Mouse (Mus musculus) right cerebral cortex, adult 18-20 months (tissue): ENCODE results near the gene Rgs6.

Experiments used
- DNase-seq: peaks from one replicate; pipeline ENCODE4 v3.0.0; 2022; ENCODE audit warnings: mixed read lengths

Gene Rgs6

DNA sequence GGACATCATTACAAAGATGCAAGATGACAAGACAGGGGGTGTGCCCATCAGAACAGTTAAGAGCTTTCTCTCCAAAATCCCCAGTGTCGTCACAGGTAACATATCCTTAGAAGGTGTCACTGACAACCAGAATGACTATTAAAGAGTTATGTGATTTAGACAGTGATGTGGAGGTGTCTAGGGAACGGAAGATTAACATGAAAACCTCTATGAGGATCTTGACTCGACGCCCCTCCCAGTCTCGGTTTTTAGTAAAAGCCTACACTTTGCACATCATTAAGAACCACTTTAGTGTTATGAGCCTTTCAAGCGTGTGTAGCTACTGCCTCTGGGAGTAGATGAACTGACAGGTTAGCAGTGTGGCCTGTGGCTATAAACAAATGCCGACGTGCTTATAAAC is 397.2 kb downstream of the Rgs6 start:
- no peak for DNase-seq

- no peak for DNase-seq
These were observed 399.6 kb downstream of the Rgs6 start for GRCm38 (mm10) chr12:82987661-82988060.

DNA sequence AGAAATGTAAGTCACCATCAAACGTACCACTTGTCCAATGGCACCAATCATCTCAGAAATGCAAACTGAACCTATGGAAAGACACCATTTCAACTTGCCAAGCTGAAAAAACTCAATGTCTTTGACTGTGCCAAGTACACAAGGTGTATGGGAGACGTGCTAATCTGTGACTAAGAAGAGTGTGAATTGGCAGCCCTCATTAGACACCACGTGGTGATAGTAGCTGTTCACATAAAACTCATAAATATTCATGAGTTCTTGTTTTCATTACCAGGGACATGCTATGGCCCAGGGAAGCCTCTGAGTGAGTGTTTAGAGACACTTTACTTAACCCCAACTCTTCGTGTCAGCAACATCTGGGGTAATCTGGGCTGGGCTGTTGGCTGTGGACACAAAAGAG is 405.8 kb downstream of the Rgs6 start:
- DNase-seq: peak; percentile 30

- peak; percentile 43 for DNase-seq
These were observed 408.7 kb downstream of the Rgs6 start for GRCm38 (mm10) chr12:82996775-82997174.

- peak; percentile 21 for DNase-seq
These were observed 410.7 kb downstream of the Rgs6 start for GRCm38 (mm10) chr12:82998682-82999332.

DNA sequence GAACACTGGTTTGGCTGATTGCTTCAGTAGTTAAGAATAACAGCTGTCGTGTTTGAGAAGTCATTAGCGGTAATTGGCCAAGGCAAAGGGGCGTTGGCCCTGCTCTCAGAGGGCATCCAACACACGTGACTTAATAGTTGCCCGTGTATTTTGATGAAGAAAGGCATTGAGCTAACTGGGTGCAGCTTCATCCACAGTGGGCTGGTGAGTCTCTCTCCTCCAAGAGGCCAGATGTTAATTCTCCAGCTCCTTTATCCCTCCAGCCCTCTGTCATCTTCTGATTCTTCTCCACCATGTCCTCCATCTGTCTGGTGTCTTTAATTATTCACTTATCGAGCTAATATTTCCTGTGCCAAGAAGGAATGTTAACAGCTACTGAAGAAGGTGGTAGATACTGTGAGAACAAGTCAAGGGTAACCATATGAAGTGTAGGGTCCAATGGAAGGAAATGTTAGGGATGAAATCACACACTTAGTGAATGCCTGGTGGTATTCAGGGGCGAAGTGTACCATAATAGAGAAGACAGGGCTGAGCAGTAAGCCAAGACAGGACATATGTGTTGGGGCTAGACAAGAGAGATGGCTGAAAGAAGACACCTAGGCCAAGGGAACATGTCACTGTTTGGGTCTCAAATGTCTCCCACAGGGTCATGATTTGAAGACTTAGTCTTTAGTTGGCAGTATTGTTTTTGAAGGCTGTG is 411.4 kb downstream of the Rgs6 start:
- no peak for DNase-seq

- no peak for DNase-seq
These were observed 412.0 kb downstream of the Rgs6 start for GRCm38 (mm10) chr12:83000033-83000570.

DNA sequence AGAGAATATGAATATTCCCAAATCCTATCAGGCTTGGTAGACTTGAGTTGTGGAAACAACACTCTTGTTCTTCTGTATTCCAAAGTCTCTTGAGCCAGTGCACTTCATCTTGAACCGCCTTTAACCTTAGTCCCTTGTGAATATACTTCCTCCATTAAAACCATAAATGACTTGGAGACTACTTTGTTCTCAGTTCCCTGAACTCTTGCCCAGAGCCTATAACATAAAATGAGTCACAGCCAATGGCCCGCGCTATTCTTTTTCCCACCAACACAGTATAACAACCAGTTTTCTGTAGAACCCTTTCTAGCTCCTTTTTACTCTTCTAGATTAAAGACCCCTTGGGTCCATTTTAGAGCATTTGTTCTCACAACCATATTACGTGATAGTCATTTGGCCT is 412.9 kb downstream of the Rgs6 start:
- no peak for DNase-seq

- DNase-seq: peak; percentile 34
These were observed 416.1 kb downstream of the Rgs6 start for GRCm38 (mm10) chr12:83004014-83004682.

DNA sequence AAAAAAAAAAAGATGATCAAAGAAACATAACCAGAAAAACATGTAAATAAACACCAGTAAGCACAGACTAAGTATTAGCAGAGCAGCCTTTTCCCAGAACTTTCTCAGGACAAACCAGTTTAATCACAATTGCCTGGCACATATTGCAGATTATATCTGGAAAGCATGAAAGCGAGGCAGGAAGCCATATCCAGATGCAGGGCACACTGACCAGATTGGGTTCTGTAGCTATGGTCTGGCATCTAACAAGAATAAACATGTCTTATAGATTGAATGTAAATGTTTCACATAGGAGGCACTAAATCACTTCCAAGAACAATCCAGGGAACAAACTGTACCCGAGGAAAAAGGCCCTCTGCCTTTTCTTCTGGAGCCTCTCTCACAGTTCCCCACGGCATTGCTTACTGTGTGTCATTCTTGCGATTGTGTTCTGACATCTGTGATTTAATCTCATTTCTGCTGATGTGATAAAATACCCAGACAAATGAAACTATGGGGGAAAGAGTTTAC is 423.0 kb downstream of the Rgs6 start:
- DNase-seq: no peak

- DNase-seq: no peak
These were observed 426.0 kb downstream of the Rgs6 start for GRCm38 (mm10) chr12:83013918-83014691.

- DNase-seq: no peak
These were observed 426.8 kb downstream of the Rgs6 start for GRCm38 (mm10) chr12:83014848-83015247.

DNA sequence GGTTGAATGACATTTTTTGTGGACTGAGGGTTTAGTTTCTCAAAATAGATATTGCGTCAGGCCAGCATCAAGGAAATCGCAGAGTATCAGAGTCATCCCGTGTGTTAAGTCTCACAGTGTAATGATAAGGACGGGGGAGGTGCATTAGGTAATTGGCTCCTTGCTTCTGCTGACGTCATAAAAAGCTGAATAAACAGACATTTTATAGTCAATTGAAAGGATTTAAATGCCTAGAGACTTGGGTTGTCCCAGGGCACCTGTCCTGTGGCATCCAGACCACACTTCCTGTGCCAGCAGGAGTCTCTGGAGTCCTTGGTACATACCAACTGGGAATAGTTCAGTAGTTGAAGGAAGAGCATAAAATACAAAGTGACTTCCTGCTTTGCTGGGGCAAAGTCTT is 427.3 kb downstream of the Rgs6 start:
- DNase-seq: no peak

GRCm38 (mm10) chr12:83016486-83016885 is 428.4 kb downstream of the Rgs6 start:
- DNase-seq: no peak

GRCm38 (mm10) chr12:83018005-83018404 is 429.9 kb downstream of the Rgs6 start:
- DNase-seq: peak; percentile 83

DNA sequence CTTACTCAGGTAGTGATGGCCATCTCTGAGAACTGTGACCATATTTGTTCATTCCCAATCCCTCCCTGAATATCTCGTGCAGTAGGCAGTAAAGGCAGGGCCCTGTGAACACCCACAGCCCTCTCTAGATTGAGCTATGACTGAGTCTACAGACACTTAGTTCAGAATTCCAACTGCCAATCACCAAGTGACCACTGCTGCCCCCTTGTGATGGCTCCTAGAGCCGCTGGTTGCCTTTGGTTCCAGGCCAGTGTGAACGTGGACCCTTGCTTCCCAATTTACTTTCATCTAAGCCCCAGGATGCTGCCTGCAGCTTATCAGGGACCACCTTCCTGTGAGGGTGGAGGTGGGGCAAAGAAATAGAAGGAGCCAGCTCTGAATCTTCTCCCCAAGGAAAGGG is 438.9 kb downstream of the Rgs6 start:
- DNase-seq: no peak

- no peak for DNase-seq
These were observed 445.2 kb downstream of the Rgs6 start for GRCm38 (mm10) chr12:83033171-83033835.

- no peak for DNase-seq
These were observed 446.9 kb downstream of the Rgs6 start for GRCm38 (mm10) chr12:83034859-83035569.

DNA sequence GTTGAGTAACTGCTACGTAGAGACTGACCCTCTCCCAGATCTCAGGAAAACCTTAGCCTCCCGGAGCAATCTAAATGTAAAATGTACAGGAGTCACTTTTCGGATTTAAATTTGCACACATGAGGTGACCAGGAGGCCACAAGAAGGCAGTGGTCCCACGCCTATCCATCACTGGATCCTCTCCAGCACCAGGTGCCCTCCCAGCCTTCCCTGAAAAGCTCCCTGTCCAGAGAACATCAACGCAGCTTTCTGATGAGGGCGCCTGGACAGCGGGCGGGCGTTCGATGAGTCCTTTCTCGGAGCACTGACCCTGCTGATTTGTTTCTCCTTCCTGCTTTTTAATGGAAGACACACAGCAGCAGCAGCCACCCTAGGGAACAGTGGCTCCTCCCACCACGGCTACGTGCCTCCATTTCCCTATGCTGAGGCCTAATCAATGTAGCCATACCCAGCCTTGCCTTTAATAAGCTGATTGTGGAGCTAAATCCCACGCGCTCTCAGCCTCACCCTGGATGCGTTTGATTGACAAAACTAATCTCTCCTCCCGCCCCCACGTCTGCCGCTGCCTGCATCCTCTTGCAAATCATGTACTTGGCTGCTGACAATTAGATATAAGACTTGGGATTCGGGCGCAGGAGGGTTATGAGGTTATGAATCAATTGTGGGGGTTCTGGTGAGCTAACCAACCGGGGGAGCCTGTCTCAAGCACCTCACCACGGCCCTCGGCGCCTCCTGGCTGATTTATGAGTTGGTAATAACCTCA is 449.9 kb downstream of the Rgs6 start:
- peak; percentile 82 for DNase-seq

DNA sequence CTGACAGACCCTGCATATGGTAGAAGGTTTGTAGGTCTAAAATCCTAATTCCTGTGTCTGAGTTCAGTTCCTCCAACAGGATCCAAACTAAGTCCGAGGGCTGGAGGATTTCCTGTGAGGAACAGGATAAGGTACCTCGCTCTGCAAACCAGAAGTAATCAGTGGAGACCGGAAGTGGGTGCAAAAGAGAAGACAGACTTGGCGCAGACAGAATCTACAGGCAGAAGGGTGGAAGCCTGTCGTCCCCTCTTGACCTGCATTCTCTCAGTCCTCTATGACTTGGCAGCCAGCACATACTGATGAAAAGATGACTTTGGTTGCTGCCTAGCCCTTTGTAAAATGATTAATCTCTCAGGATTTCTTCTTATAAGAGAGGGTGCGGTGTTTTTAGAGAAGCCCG is 450.7 kb downstream of the Rgs6 start:
- no peak for DNase-seq

GRCm38 (mm10) chr12:83039859-83040258 is 451.8 kb downstream of the Rgs6 start:
- DNase-seq: peak; percentile 20
